Mouse (Mus musculus): ENCODE measurements at regions not wholly inside any gene's neighbourhood (a gene's known extent, or its start where the extent isn't known, plus 50 kb on each side); places are given as distances from the start of the nearest gene placed in this dataset.
A peak's percentile ranks its signal among the peaks of the same experiment; 100 is the strongest.

- DNase-seq (ENCODE audit: low read depth in 1 of 2, low spot score in 2 of 2), result no peak
Observed at GRCm38 (mm10) chr11:45642142-45642756, 209.6 kb upstream of the Clint1 start.

GRCm38 (mm10) chr11:45643629-45644325 is 208.1 kb upstream of the Clint1 start:
- no peak for DNase-seq (ENCODE audit: low read depth in 1 of 2, low spot score in 2 of 2)

GRCm38 (mm10) chr11:45645815-45646214 is 206.0 kb upstream of the Clint1 start:
- no peak for DNase-seq (ENCODE audit: low read depth in 1 of 2, low spot score in 2 of 2)

- no peak for DNase-seq (ENCODE audit: low read depth in 1 of 2, low spot score in 2 of 2)
Observed at GRCm38 (mm10) chr11:45647888-45648287, 204.0 kb upstream of the Clint1 start.

- DNase-seq (ENCODE audit: low read depth in 1 of 2, low spot score in 2 of 2), result no peak
Observed at GRCm38 (mm10) chr11:45656260-45656659, 195.6 kb upstream of the Clint1 start.

GRCm38 (mm10) chr11:45670156-45670830 is 181.6 kb upstream of the Clint1 start:
- no peak for DNase-seq (ENCODE audit: low read depth in 1 of 2, low spot score in 2 of 2)

- peak in 1 of 2 experiments; percentile 25 for DNase-seq (ENCODE audit: low read depth in 1 of 2, low spot score in 2 of 2)
Observed at GRCm38 (mm10) chr11:45678666-45679292, 173.1 kb upstream of the Clint1 start.

GRCm38 (mm10) chr11:45679293-45679673 is 172.6 kb upstream of the Clint1 start:
- DNase-seq (ENCODE audit: low read depth in 1 of 2, low spot score in 2 of 2), result no peak

- DNase-seq (ENCODE audit: low read depth in 1 of 2, low spot score in 2 of 2), result no peak
Observed at GRCm38 (mm10) chr11:45685571-45685970, 166.3 kb upstream of the Clint1 start.

GRCm38 (mm10) chr11:45693206-45693605 is 158.6 kb upstream of the Clint1 start:
- DNase-seq (ENCODE audit: low read depth in 1 of 2, low spot score in 2 of 2), result no peak

- no peak for DNase-seq (ENCODE audit: low read depth in 1 of 2, low spot score in 2 of 2)
Observed at GRCm38 (mm10) chr11:45701506-45701905, 150.3 kb upstream of the Clint1 start.

- DNase-seq (ENCODE audit: low read depth in 1 of 2, low spot score in 2 of 2), result no peak
Observed at GRCm38 (mm10) chr11:45702916-45703315, 148.9 kb upstream of the Clint1 start.

- DNase-seq (ENCODE audit: low read depth in 1 of 2, low spot score in 2 of 2), result no peak
Observed at GRCm38 (mm10) chr11:45704411-45704810, 147.4 kb upstream of the Clint1 start.

GRCm38 (mm10) chr11:45718630-45719029 is 133.2 kb upstream of the Clint1 start:
- no peak for DNase-seq (ENCODE audit: low read depth in 1 of 2, low spot score in 2 of 2)

- no peak for DNase-seq (ENCODE audit: low read depth in 1 of 2, low spot score in 2 of 2)
Observed at GRCm38 (mm10) chr11:45719821-45720220, 132.0 kb upstream of the Clint1 start.

- no peak for DNase-seq (ENCODE audit: low read depth in 1 of 2, low spot score in 2 of 2)
Observed at GRCm38 (mm10) chr11:45736561-45736960, 115.3 kb upstream of the Clint1 start.

GRCm38 (mm10) chr11:45738331-45738730 is 113.5 kb upstream of the Clint1 start:
- DNase-seq (ENCODE audit: low read depth in 1 of 2, low spot score in 2 of 2), result no peak

- DNase-seq (ENCODE audit: low read depth in 1 of 2, low spot score in 2 of 2), result no peak
Observed at GRCm38 (mm10) chr11:45745941-45746340, 105.9 kb upstream of the Clint1 start.

GRCm38 (mm10) chr11:45750249-45750648 is 101.6 kb upstream of the Clint1 start:
- DNase-seq (ENCODE audit: low read depth in 1 of 2, low spot score in 2 of 2), result no peak

GRCm38 (mm10) chr11:45752237-45752636 is 99.6 kb upstream of the Clint1 start:
- no peak for DNase-seq (ENCODE audit: low read depth in 1 of 2, low spot score in 2 of 2)

- DNase-seq (ENCODE audit: low read depth in 1 of 2, low spot score in 2 of 2), result no peak
Observed at GRCm38 (mm10) chr11:45752791-45753190, 99.1 kb upstream of the Clint1 start.

GRCm38 (mm10) chr11:45767081-45767480 is 84.8 kb upstream of the Clint1 start:
- DNase-seq (ENCODE audit: low read depth in 1 of 2, low spot score in 2 of 2), result no peak
